Mouse (Mus musculus) macrophage (primary cell): ENCODE data around the gene Rhobtb1. TPM values are rescaled to one million over a fixed set of nuclear protein-coding genes. Genes with fewer than 3 reads are reported as not detected.
A peak's percentile ranks its signal among the peaks of the same experiment; 100 is the strongest.

Experiments
- H3K27ac ChIP-seq: fragments of 350-480 bp; formaldehyde crosslinking; 2 replicates; pipeline ENCODE4 v1.9.0; 2021
- H3K36me3 ChIP-seq: fragments of 350-480 bp; formaldehyde crosslinking; 2 replicates; pipeline ENCODE4 v1.9.0; 2021; ENCODE audit errors: inconsistent target
- H3K4me3 ChIP-seq: fragments of 350-480 bp; formaldehyde crosslinking; 2 replicates; pipeline ENCODE4 v1.9.0; 2021; ENCODE audit errors: inconsistent target
- H3K79me2 ChIP-seq: fragments of 350-480 bp; formaldehyde crosslinking; 2 replicates; pipeline ENCODE4 v1.9.0; 2021; ENCODE audit errors: inconsistent target
- WGBS: methylation state at CpG from one replicate; pipeline ENCODE4 v1.1.7; 2026; ENCODE audit warnings: inconsistent platforms; ENCODE audit not compliant: missing documents; 5-methylcytosine and 5-hydroxymethylcytosine counted together
- polyA plus RNA-seq: library from polyadenylated mRNA; stranded (reverse); fragments of 250-400 nt; gene quantifications from 3 replicates; pipeline ENCODE4 v1.2.4, GENCODE M21; 2018; ENCODE audit warnings: inconsistent platforms

Gene Rhobtb1
- polyA plus RNA-seq, 1 experiment from 2014 or later, result 15.6 TPM

- WGBS, result 85% methylated on average over 5 of the region's 5 CpGs
- no peak overlapping the region for H3K4me3 ChIP-seq
- H3K79me2 ChIP-seq, result no peaks in the 10 kb centered on the region
- peak overlapping the region; percentile 94 for H3K27ac ChIP-seq
- no peaks in the 10 kb centered on the region for H3K36me3 ChIP-seq
These were observed 102.4 kb downstream of the Rhobtb1 start for GRCm38 (mm10) chr10:69253686-69254080.

DNA sequence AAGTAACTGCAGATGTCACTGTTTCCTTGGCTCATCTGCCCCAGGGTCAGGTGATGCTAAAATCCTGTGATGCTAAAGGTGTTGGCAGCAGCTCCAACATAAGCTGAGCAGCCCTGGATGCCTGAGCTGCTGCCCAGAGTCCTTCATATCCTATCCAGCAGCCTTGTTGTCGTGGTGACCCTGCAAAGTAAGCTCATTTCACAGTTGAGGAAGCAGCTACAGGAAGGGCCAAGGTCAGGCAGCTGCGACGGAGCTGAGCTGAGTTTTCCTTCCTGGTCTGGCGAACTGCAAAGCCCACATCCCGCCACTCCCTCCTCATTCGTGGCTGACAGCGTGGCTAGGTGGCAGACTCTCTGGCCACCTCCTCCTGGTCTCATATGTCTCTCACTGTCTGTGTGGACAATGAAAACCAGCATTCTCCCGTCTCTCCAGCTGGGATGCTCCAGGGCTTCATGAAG, 103.2 kb downstream of the Rhobtb1 start:
- peak overlapping the region; percentile 94 for H3K27ac ChIP-seq
- no peaks in the 10 kb centered on the region for H3K36me3 ChIP-seq
- H3K79me2 ChIP-seq, result no peaks in the 10 kb centered on the region
- 5% methylated on average over 8 of the region's 8 CpGs for WGBS
- no peak overlapping the region for H3K4me3 ChIP-seq

GRCm38 (mm10) chr10:69255594-69255993, 104.4 kb downstream of the Rhobtb1 start:
- no peaks in the 10 kb centered on the region for H3K79me2 ChIP-seq
- WGBS, result 95% methylated on average over 5 of the region's 5 CpGs
- H3K36me3 ChIP-seq, result no peaks in the 10 kb centered on the region
- no peak overlapping the region for H3K27ac ChIP-seq
- H3K4me3 ChIP-seq, result no peak overlapping the region

DNA sequence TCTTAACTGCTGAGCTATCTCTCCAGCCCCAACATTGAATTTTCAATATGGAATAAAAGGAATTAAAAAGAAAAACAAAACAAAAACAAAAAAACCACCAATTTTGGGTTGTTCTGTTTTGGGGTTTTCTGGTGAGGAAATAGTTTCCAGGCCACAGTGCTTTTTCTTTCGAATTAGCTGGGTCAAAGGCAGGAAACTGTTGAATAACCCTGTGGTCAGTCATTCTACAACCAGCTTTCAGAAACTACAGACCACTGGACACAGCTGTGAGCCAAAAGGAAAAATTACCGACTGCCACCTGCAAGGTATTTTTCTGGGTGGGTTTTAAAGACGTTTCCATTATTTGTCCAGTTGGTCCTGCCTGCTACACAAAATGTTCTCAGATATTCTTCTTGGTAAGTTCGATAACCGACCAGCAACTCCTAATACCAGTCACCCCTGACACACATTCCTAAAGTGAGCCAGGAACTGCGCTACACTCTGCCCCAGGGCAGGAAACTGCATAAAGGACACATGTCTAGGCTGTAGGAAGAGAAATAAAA, 106.4 kb downstream of the Rhobtb1 start:
- Histone ChIP-seq H3K4me3 (no peak overlapping the region), H3K36me3 (no peaks in the 10 kb centered on the region), H3K79me2 (no peaks in the 10 kb centered on the region), H3K27ac (no peak overlapping the region)
- 47% methylated on average over 6 of the region's 6 CpGs for WGBS

DNA sequence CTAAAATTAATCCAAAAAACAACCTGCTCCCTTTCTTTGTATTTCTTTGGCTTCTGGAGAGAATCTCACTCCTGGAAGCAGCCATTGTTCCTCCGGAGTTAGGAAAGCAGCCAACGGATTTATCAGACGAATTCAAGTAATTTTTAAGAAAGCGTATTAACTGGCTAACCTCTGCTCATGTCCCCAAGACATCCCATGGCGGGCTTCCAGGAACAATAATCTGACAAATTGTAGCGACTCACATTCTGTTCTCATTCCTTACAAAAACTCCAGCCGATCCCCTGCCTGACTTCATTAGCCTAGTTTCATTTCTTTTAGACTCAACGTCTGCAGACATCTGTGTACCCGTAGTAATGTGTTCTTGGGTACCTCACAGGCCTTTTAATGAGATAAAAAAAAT, 107.4 kb downstream of the Rhobtb1 start:
- 96% methylated on average over 9 of the region's 9 CpGs for WGBS
- Histone ChIP-seq H3K36me3 (no peaks in the 10 kb centered on the region), H3K4me3 (no peak overlapping the region), H3K27ac (no peak overlapping the region), H3K79me2 (no peaks in the 10 kb centered on the region)

DNA sequence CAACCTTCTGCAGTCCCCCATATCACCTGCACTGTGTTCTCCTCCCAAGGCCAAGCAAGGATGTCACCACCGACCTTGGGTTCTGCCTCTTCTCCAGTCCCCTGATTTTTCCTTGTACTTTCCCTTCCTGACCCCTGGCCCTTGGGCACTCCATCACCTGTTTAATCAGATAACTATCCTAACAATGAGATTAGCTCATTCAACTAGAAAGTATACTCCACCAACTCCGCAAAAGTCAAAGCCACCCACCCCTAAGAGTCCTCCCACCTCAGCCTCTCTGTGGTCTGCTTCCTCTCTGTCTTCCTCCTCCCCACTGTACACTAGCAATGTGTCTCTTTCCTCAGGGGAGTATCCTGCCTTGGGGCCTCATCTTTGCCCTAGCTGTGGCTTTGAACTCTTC, 107.9 kb downstream of the Rhobtb1 start:
- Histone ChIP-seq H3K36me3 (no peaks in the 10 kb centered on the region), H3K4me3 (no peak overlapping the region), H3K27ac (no peak overlapping the region), H3K79me2 (no peaks in the 10 kb centered on the region)
- 75% methylated on average over 2 of the region's 2 CpGs for WGBS

GRCm38 (mm10) chr10:69259929-69260328, 108.7 kb downstream of the Rhobtb1 start:
- Histone ChIP-seq H3K79me2 (no peaks in the 10 kb centered on the region), H3K36me3 (no peaks in the 10 kb centered on the region), H3K27ac (no peak overlapping the region), H3K4me3 (no peak overlapping the region)
- 87% methylated on average over 8 of the region's 8 CpGs for WGBS

- WGBS, result 95% methylated on average over 13 of the region's 14 CpGs
- H3K4me3 ChIP-seq, result no peak overlapping the region
- no peaks in the 10 kb centered on the region for H3K36me3 ChIP-seq
These were observed 111.9 kb downstream of the Rhobtb1 start for GRCm38 (mm10) chr10:69262918-69263822.

GRCm38 (mm10) chr10:69263906-69264305, 112.7 kb downstream of the Rhobtb1 start:
- H3K79me2 ChIP-seq, result no peaks in the 10 kb centered on the region
- 100% methylated on average over 2 of the region's 2 CpGs for WGBS
- H3K4me3 ChIP-seq, result no peak overlapping the region
- no peaks in the 10 kb centered on the region for H3K36me3 ChIP-seq
- no peak overlapping the region for H3K27ac ChIP-seq

More at GRCm38 (mm10) chr10:69262918-69263822, 111.9 kb downstream of the Rhobtb1 start:
- H3K79me2 ChIP-seq, result no peaks in the 10 kb centered on the region
- H3K27ac ChIP-seq, result no peak overlapping the region

DNA sequence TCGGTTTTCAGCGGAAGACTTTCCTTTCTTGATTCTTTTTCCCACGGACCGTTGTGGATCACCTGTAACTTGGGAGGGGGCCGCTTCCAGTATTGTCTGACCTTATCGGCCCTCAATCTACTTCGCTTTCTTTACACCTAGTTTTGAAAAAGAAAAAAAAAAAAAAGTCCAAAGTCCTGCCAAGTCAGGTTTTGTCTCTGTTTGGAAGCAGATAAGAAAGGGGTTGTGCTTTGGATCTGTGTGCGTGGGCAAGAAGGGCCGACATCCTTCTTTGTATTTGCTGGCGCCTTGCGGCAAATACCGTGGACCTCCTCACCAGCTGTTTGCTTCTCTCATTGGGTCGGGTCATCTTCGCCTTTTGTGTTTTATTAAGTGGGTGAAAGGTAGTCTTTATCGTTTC, 114.2 kb downstream of the Rhobtb1 start:
- WGBS, result 93% methylated on average over 8 of the region's 15 CpGs
- H3K27ac ChIP-seq, result no peak overlapping the region
- H3K4me3 ChIP-seq, result no peak overlapping the region
- H3K79me2 ChIP-seq, result no peaks in the 10 kb centered on the region
- H3K36me3 ChIP-seq, result peaks cover 8% of the 10 kb centered on the region

DNA sequence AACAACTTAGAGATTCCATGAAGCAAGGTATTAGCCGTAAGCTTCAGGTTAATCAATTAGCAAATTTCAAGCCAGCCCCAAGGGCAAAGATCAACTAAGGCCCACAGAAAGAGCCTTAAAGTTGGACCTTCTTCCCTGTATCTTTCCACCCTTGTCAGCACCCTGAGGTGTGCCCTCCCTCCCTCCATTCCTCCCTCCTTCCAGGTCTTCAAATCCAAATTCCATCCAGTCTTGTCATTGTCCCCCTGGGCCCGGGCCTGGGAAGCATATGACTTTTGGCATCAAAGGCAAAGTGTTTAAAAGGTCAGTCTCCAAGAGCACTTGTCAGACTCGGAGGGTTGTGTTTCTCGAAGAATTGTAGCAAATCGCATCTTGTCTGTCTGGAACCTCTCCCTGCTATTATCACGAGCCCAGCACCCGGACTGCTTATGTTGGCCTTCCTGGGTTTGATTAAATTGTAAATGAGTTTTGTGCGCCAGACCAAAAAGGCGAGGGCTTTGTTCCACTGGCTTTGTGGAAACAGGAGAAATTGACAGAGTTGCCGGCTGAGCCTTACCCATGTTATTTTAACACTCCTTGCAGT, 116.9 kb downstream of the Rhobtb1 start:
- H3K27ac ChIP-seq, result no peak overlapping the region
- WGBS, result 97% methylated on average over 10 of the region's 10 CpGs
- peaks cover 12% of the 10 kb centered on the region for H3K36me3 ChIP-seq
- no peak overlapping the region for H3K4me3 ChIP-seq
- H3K79me2 ChIP-seq, result no peaks in the 10 kb centered on the region

DNA sequence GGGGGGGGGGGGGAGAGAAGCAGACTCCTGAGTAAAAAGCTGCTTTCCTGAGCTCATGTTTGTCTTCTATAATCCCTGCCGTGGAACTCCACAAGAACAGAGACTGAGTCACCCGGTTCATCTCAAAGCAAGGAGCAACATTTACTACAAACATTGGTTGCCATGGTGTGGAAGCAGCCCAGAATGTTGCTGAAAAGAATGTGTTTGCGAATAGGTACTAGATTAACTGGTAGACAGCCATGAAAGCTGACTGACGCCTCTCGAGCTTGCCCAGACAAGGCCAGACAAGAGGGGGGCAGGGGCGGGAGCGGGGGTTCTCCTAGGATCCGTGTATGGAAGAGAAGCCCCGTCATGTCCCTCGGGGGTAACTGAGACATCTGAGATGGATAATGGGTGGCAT, 120.2 kb downstream of the Rhobtb1 start:
- no peak overlapping the region for H3K4me3 ChIP-seq
- 95% methylated on average over 9 of the region's 10 CpGs for WGBS
- peaks cover 12% of the 10 kb centered on the region for H3K36me3 ChIP-seq
- H3K27ac ChIP-seq, result no peak overlapping the region
- no peaks in the 10 kb centered on the region for H3K79me2 ChIP-seq

- no peak overlapping the region for H3K27ac ChIP-seq
- H3K79me2 ChIP-seq, result no peaks in the 10 kb centered on the region
- peaks cover 20% of the 10 kb centered on the region for H3K36me3 ChIP-seq
- WGBS, result 91% methylated on average over 5 of the region's 5 CpGs
- H3K4me3 ChIP-seq, result no peak overlapping the region
These were observed 123.0 kb downstream of the Rhobtb1 start for GRCm38 (mm10) chr10:69274275-69274674.

GRCm38 (mm10) chr10:69274705-69275104, 123.5 kb downstream of the Rhobtb1 start:
- H3K4me3 ChIP-seq, result no peak overlapping the region

More at GRCm38 (mm10) chr10:69274705-69275104, 123.5 kb downstream of the Rhobtb1 start:
- H3K79me2 ChIP-seq, result no peaks in the 10 kb centered on the region
- H3K36me3 ChIP-seq, result peaks cover 23% of the 10 kb centered on the region
- H3K27ac ChIP-seq, result no peak overlapping the region
